ENCODE assay signal across 9 mouse cellular contexts in genomic region chr6:116628095-116628494, GRCm38 (mm10). TPM values are rescaled to one million over a fixed set of nuclear protein-coding genes. Genes with fewer than 3 reads are reported as not detected.
DNase-seq lines count a peak whose midpoint lies in the region; ATAC-seq and TF ChIP-seq lines count a peak whose summit lies in the region.
"Had no signal": no experiment of that assay in that cellular context is flagged by ENCODE, and none has a peak within 500 bp of the region (broad histone marks: within the 10 kb centered on the region; RNA-seq: fewer than 3 reads in every experiment).

No protein-coding gene starts in this region.

- no peak for DNase-seq in kidney, postnatal 0 days (ENCODE audit: low spot score)
- no peak for DNase-seq in kidney, adult 8-10 months
- peak; percentile 51 for DNase-seq in intestine, embryonic 14.5 days (ENCODE audit: low spot score)
- DNase-seq in thymus, postnatal 36 days: no peak
- no peak for DNase-seq in left cerebral cortex, adult 11 months (ENCODE audit: low spot score)
- DNase-seq in spleen, postnatal 10 days (ENCODE audit: low spot score in 2 of 2): no peak

- no peak for ATAC-seq in kidney, postnatal 0 days (replicated peaks; ENCODE audit: low FRiP score, low read depth)
- no peak for ATAC-seq in embryonic facial prominence, embryonic 13.5 days (ENCODE audit: insufficient number of reproducible peaks, insufficient read depth, low FRiP score, low TSS enrichment, low read depth)
- ATAC-seq in intestine, embryonic 14.5 days (replicated peaks; ENCODE audit: low FRiP score, low TSS enrichment, low read depth): no peak

- no peak for TF ChIP-seq POLR2A in myocyte (IDR thresholded peaks at IDR 0.05; ENCODE audit: insufficient read length, low read depth)

- no peak for TF ChIP-seq CTCF in kidney, postnatal 0 days (IDR thresholded peaks at IDR 0.05; ENCODE audit: low read depth)

- WGBS in kidney, postnatal 0 days: 11% methylated on average over 9 of the region's 9 CpGs
- WGBS in embryonic facial prominence, embryonic 13.5 days: 16% methylated on average over 9 of the region's 9 CpGs
- WGBS in intestine, embryonic 14.5 days: 9% methylated on average over 9 of the region's 9 CpGs

- no peaks in the 10 kb centered on the region for H3K4me1 ChIP-seq in kidney, postnatal 0 days (replicated peaks; ENCODE audit: insufficient read depth, low read length)
- 0 out of 2 replicates have a peak, but pooled peaks cover 3% of the 10 kb centered on the region for H3K4me1 ChIP-seq in embryonic facial prominence, embryonic 13.5 days
- H3K4me1 ChIP-seq in intestine, embryonic 14.5 days (replicated peaks; ENCODE audit: control insufficient read depth, insufficient read depth, low read length): peaks cover 6% of the 10 kb centered on the region; the same call in 1 of the 2 replicates

- 0 out of 2 replicates have a peak, but pooled peaks cover 8% of the 10 kb centered on the region for H3K36me3 ChIP-seq in kidney, postnatal 0 days (ENCODE audit: insufficient read depth, low read length)
- peaks cover 26% of the 10 kb centered on the region for H3K36me3 ChIP-seq in embryonic facial prominence, embryonic 13.5 days
- peaks cover 27% of the 10 kb centered on the region for H3K36me3 ChIP-seq in intestine, embryonic 14.5 days (ENCODE audit: control insufficient read depth, insufficient read depth, low read length)
- no peaks in the 10 kb centered on the region for H3K36me3 ChIP-seq in myocyte (ENCODE audit: control insufficient read depth, insufficient read depth)

- H3K79me2 ChIP-seq in myocyte (ENCODE audit: control insufficient read depth, insufficient read depth): peaks cover 8% of the 10 kb centered on the region

- H3ac ChIP-seq in myocyte (ENCODE audit: control insufficient read depth, insufficient read length): peak overlapping the region; percentile 82

- peak overlapping the region; percentile 84 for H3K4me3 ChIP-seq in kidney, postnatal 0 days (replicated peaks; ENCODE audit: low read depth, low read length)
- peak overlapping the region; percentile 87 for H3K4me3 ChIP-seq in embryonic facial prominence, embryonic 13.5 days
- H3K4me3 ChIP-seq in intestine, embryonic 14.5 days (ENCODE audit: low read depth, low read length): peak overlapping the region; percentile 81
- peak overlapping the region; percentile 30 for H3K4me3 ChIP-seq in myocyte

- peak overlapping the region; percentile 92 for H3K27ac ChIP-seq in kidney, postnatal 0 days
- peak overlapping the region; percentile 92 for H3K27ac ChIP-seq in embryonic facial prominence, embryonic 13.5 days
- H3K27ac ChIP-seq in intestine, embryonic 14.5 days (ENCODE audit: low read depth): peak overlapping the region; percentile 80

- H3K4me2 ChIP-seq in kidney, postnatal 0 days (ENCODE audit: low read length): peak overlapping the region; percentile 67
- peak overlapping the region; percentile 73 for H3K4me2 ChIP-seq in embryonic facial prominence, embryonic 13.5 days
- H3K4me2 ChIP-seq in intestine, embryonic 14.5 days (ENCODE audit: low read length): peak overlapping the region; percentile 86
- H3K4me2 ChIP-seq in myocyte (ENCODE audit: low read depth): peak overlapping the region; percentile 70

- no peaks in the 10 kb centered on the region for H3K9me3 ChIP-seq in kidney, postnatal 0 days (replicated peaks; ENCODE audit: low read length)
- H3K9me3 ChIP-seq in embryonic facial prominence, embryonic 13.5 days: no peaks in the 10 kb centered on the region
- no peaks in the 10 kb centered on the region for H3K9me3 ChIP-seq in intestine, embryonic 14.5 days (ENCODE audit: control insufficient read depth, low read length)

- no peaks in the 10 kb centered on the region for H3K27me3 ChIP-seq in kidney, postnatal 0 days (ENCODE audit: insufficient read depth, low read length)
- no peaks in the 10 kb centered on the region for H3K27me3 ChIP-seq in embryonic facial prominence, embryonic 13.5 days
- no peaks in the 10 kb centered on the region for H3K27me3 ChIP-seq in intestine, embryonic 14.5 days (replicated peaks; ENCODE audit: control insufficient read depth, insufficient read depth, low read length)
- H3K27me3 ChIP-seq in myocyte (ENCODE audit: control insufficient read depth, insufficient read depth, insufficient read length): no peaks in the 10 kb centered on the region

- peak overlapping the region; percentile 97 for H3K9ac ChIP-seq in kidney, postnatal 0 days (ENCODE audit: low read depth, low read length)
- peak overlapping the region; percentile 98 for H3K9ac ChIP-seq in embryonic facial prominence, embryonic 13.5 days
- peak overlapping the region; percentile 94 for H3K9ac ChIP-seq in intestine, embryonic 14.5 days (ENCODE audit: low read length)

TF ChIP-seq in myocyte, 11 proteins besides CTCF, POLR2A, EP300 and RAD21:
- TF ChIP-seq CEBPB (IDR thresholded peaks at IDR 0.05; ENCODE audit: insufficient read depth, poor library complexity, severe bottlenecking) (no peak), REST (IDR thresholded peaks at IDR 0.05; ENCODE audit: insufficient read depth, insufficient read length) (no peak), USF1 (IDR thresholded peaks at IDR 0.05; ENCODE audit: low read depth) (no peak), POLR2AphosphoS2 (IDR thresholded peaks at IDR 0.05; ENCODE audit: insufficient read length, low read depth) (no peak), MAX (IDR thresholded peaks at IDR 0.05; ENCODE audit: low read depth) (no peak), TCF3 (IDR thresholded peaks at IDR 0.05; ENCODE audit: insufficient read length, low read depth) (no peak), MYOG (IDR thresholded peaks at IDR 0.05; ENCODE audit: control insufficient read depth in 1 of 3, insufficient read depth in 1 of 3, insufficient read length in 2 of 3, low read depth in 2 of 3) (no peak), SRF (IDR thresholded peaks at IDR 0.05; ENCODE audit: control insufficient read depth, insufficient read length, low read depth) (no peak), MYOD1 (IDR thresholded peaks at IDR 0.05; ENCODE audit: control insufficient read depth in 1 of 3, insufficient read length in 2 of 3, low read depth in 2 of 3) (no peak), E2F4 (IDR thresholded peaks at IDR 0.05; ENCODE audit: insufficient read depth) (no peak), TCF12 (IDR thresholded peaks at IDR 0.05; ENCODE audit: insufficient read depth, poor library complexity, severe bottlenecking) (no peak)
TF ChIP-seq in myocyte: peak in this region for 0.

RNA-seq across cellular contexts. Expression of gene Zfp422, which starts 0.7 kb away (rescaled TPM):
- polyA plus RNA-seq in kidney, postnatal 0 days (2015; fragmentation: Nextera tagmentation; extraction: Ambion mirVana): 142 and 148 TPM in 2 replicates
- 218 and 229 TPM in 2 replicates for polyA plus RNA-seq in embryonic facial prominence, embryonic 13.5 days (2015; fragmentation: Nextera tagmentation; extraction: Ambion mirVana)
- polyA plus RNA-seq in intestine, embryonic 14.5 days (2014; fragmentation: Nextera tagmentation; extraction: Ambion mirVana): 147 and 164 TPM in 2 replicates
- polyA plus RNA-seq in myocyte (2012; fragmentation: generic; extraction: Trizol): 5.2 TPM

RNA-seq across cellular contexts. Expression of gene Depp1, which starts 22.3 kb away (rescaled TPM):
- 35.6 and 36.8 TPM in 2 replicates for polyA plus RNA-seq in kidney, postnatal 0 days (2015; fragmentation: Nextera tagmentation; extraction: Ambion mirVana)
- polyA plus RNA-seq in embryonic facial prominence, embryonic 13.5 days (2015; fragmentation: Nextera tagmentation; extraction: Ambion mirVana): 16.5 and 19.9 TPM in 2 replicates
- polyA plus RNA-seq in intestine, embryonic 14.5 days (2014; fragmentation: Nextera tagmentation; extraction: Ambion mirVana): 24.1 and 26.1 TPM in 2 replicates
- 12.0 TPM for polyA plus RNA-seq in myocyte (2012; fragmentation: generic; extraction: Trizol)

RNA-seq across cellular contexts. Expression of gene Olfr215, which starts 44.1 kb away (rescaled TPM):
- polyA plus RNA-seq in kidney, postnatal 0 days (2015; fragmentation: Nextera tagmentation; extraction: Ambion mirVana): not detected in 2 replicates
- not detected in 2 replicates for polyA plus RNA-seq in embryonic facial prominence, embryonic 13.5 days (2015; fragmentation: Nextera tagmentation; extraction: Ambion mirVana)
- not detected in 2 replicates for polyA plus RNA-seq in intestine, embryonic 14.5 days (2014; fragmentation: Nextera tagmentation; extraction: Ambion mirVana)
- 0.14 TPM for polyA plus RNA-seq in myocyte (2012; fragmentation: generic; extraction: Trizol)
- polyA plus RNA-seq: frontal cortex, adult 2 months had no signal

RNA-seq across cellular contexts. Expression of gene Rassf4, which starts 45.7 kb away (rescaled TPM):
- polyA plus RNA-seq in kidney, postnatal 0 days (2015; fragmentation: Nextera tagmentation; extraction: Ambion mirVana): 2.9 and 3.6 TPM in 2 replicates
- polyA plus RNA-seq in embryonic facial prominence, embryonic 13.5 days (2015; fragmentation: Nextera tagmentation; extraction: Ambion mirVana): 14.4 and 14.5 TPM in 2 replicates
- polyA plus RNA-seq in intestine, embryonic 14.5 days (2014; fragmentation: Nextera tagmentation; extraction: Ambion mirVana): 12.6 and 13.8 TPM in 2 replicates
- 0.86 TPM for polyA plus RNA-seq in myocyte (2012; fragmentation: generic; extraction: Trizol)

Comparison
In these comparisons a context has a peak if more than half of its experiments do, and no peak if none do; other contexts are left out.
1. H3K4me3 ChIP-seq: peak in every context shown above with its lines; median percentile 87 in embryonic facial prominence, embryonic 13.5 days; 84 in kidney, postnatal 0 days; 81 in intestine, embryonic 14.5 days; 30 in myocyte.
2. RNA of gene Zfp422, which starts 0.7 kb away (polyA plus RNA-seq): 218 to 229 TPM in embryonic facial prominence, embryonic 13.5 days, 147 to 164 TPM in intestine, embryonic 14.5 days and 142 to 148 TPM in kidney, postnatal 0 days; 5.2 TPM in myocyte (single experiment); every median in the first group is over 10 times any median in the second.
3. Peak in every context shown above with its lines, with median percentiles within 50 percentile points of each other: H3K27ac ChIP-seq, H3K4me2 ChIP-seq and H3K9ac ChIP-seq.